Mouse (Mus musculus): ENCODE data around the gene Igflr1.

Gene Igflr1

DNA sequence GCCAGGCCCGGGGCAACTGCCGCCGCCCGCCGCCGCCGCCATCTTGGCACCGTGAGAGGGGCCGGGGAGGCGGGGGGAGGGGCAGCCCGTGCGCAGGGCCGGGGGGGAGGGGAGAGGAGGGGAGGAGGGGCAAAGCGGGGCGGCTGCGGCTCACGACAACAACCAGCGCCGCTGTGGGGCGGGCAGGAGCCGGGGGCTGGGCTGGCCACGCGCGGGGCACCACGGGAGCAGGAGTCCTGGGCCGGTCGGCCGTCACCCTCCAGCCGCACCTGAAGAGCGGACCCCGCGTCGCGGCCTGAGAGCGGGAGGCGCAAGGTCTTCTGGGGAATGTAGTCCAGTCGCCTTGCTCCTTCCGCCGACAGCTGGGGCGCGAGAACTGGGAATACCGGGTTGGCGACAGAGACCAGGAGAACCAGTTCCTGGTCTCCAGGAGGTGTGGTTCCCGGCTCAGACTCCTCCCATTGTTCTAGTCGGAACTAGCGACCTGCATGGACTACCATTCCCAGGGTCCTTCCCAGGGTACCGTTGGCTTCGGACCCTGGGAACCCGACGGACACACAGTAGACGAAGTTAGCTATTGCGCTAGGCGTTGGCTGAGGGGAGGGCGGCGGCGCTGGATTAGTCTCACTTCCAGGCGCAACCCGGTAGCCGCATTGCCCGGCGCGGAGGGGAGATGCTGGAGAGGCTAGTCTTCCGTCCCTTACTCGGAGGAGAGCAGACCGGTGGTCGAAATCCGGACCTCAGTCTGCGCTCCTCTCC is 23.6 kb downstream of the Igflr1 start, which contains the start of gene Kmt2b:
Gene Kmt2b, minus strand, starts transcription at position 51 of the 759 bp plus-strand sequence.
- peak; percentile 91 to 96 for DNase-seq

DNA sequence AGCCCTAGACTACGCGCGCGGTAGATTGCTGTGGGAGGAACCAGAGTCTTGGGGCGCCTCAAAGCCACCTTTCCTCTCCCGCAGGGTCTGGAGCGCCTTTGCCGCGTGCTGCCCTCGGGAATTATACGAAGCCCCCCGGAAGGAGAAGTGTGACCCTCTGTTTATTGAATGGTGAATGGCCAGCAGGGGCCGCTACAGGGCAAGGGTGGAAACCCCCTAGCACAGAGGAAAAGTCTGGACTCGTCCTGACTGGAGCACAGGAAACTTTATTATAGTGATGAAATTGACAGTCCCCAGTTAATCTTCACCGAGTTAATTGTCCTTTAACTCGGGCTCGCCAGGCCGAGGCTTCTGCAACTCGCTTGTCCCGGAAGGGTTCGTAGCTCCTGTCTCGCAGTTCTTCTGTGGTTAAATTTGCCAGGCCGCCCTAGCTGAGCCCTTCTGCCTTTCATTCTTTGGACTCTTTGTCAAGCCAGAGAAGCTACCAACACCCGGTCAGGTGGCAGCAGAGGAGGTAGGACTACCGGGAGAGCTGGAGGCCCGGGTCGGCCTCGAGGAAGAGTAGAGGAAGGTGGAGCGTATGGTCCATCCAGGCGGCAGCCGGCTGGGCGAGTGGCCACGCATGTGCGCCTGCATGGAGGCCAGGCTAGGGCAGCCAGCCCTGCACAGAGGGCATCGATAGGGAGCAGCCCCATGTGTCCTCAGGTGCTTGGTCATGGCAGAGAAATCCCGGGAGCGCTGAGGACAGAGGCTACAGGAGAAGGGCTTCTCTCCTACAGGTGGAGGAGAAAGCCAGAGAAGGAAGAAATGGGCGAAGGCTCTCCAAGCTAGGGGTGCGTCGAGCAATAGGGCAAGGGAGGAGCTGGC is 24.4 kb downstream of the Igflr1 start:
- DNase-seq: peak; percentile 82 to 85

DNA sequence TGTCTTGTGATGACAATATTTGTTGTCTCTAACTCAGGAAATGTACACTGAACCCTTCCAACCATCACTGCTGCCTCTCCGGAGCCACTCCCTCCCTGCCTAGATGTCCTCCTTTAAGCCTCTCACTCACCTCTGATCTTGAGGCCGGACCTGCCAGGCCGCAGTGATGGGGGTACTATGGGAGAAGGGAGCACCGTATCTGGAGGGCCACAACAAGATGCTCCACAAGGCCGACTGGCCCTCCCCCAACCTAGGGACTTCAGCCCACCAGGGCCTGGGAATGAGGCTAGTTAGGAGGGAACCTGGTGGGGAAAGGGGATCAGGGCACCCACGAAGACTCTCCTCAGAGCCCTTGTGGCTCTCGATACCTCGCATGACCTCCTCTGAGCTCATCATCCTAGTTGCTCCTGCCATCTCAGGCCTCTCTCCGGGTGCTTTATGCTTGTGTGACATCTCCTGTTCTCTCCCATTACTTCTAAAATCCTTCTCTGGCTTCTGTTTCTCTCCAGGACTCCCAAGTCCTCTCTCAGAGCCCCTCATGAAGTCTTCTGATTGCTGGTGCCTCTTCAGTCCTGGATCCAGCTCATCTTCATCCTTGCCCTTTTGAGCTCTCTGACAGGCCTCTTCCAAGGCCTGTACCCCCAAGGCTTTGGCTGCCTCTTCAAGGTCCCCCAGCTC is 25.8 kb downstream of the Igflr1 start:
- DNase-seq: no peak

DNA sequence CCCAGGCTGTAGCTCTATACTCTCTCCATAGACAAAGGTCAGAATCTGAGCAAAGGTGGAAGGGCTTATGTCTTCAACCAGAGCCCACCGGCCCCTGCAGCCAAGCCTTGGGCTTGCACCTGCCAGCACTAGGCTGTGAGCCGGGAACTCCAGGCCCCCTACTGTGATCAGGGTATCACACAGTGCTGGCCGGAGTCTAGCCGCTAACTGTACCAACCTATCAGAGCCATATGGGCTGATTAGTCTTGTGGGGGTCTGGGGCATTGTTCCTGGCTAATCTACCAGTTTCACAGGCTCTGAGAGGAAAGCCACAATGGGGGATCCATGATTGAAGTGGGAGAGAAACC is 26.4 kb downstream of the Igflr1 start:
- DNase-seq: no peak

DNA sequence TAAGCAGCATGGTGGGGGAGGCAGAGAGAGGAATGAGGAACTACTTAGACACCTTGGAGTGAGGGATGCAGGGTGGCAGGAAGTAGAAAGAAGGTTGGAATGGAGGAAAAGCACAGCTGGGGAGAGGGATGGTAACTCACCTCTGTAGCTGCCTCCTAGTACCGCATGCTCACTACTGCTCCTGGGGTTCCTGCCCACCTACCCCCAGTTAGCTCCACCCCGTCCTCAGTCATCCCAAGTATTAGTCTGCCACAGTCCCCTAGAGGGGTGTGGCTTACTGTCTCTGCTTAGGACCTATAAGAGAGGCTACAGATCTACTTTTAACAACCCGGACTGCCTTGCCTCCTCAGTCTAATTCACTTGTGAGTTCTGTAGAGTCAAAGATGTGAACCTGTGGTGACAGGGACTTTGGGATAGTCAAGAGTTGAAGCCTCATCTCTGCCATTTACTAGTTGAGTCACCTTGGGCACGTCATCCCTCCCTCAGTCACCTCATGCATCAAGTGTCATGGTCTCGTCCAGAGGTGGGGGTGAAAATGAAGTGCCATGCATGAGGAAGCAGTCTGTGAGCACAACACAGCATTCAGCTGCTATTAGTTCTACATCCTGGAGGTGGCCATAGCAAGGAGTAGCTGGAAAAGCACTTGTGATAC is 27.7 kb downstream of the Igflr1 start:
- DNase-seq: no peak

DNA sequence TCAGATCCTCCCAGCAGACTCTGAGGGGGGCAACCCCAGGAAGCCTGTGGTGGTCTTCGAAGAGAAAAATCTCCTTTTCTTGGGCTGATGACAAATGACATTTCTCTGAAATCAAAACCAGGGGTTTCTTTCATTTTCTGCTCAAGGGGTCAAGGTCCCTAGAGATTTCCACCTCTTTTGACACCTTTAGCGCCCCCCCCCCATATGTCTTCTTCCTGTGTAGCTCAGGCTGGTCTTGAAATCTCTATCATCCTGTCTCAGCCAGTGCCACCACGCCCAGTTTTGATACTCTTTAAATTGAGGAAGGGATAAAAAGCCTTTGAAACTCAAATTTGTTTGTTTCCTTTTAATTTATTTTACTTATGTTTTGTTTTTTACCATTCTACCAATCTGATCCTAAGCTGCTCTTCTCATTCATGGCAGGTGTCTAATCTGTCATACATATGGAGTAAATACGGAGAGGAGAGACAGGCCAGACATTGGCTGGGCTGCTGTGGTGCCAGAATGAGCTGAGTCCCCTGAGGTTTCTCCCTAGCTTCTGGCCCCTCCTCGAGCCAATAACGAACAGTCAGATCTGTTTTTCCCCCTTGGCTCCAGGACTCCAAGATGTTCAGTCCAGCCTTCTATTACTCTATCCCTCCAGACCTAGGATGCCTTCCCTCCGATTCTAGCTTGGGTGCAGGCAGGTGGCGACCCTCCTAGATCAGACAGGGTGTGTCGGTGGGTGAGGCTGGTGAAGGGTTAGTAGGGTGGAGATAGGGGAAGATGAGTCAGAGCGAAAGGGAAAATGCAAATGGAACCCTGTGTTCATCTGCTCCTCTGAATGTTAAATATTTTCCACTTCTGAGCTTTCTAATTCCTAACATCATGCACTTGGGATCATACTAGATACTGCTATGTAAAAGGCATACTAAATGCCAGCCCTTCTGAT is 28.6 kb downstream of the Igflr1 start:
- DNase-seq: no peak

DNA sequence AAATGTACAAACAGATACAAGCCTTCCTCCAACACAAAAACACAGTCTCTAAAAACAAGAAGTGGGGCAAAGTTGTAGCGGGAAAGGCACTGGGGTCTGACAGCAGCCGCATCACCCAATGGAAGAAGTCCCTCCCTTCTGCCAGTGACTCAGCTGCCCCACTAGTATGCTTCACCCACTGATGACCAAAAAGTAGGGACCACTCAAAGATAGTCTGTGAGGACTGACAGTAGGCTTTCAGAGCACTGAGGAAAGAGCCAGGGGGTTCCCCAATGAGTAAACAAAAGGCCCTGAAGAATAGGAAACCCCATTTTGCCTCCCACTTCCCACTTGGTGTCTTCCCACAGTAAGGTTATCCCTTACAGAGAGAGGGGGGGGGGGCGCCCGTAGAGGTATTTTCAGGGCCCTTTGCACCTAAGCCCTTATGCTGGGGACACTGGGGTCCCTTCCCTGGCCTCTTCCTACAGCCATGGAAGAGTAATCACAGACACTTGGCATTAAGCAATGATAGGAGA is 29.3 kb downstream of the Igflr1 start:
- no peak for DNase-seq

DNA sequence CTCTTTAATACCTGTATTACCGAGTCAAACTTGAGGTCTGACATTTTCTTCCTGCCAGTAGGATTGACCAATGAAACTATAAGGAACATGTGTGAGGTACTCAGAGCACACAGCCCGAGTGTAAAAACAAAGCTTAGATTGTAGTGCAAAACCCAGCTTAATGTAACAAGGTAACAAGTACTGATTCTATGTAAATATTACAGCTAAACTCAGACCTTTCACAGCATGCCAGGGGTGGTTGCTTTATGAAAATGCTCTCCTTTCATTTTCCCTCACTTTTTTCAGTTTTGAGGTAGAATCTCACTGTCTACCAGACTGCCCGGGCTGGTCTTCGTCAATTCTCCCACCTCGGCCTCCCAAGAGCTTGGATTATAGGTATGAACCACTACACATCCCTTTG is 30.9 kb downstream of the Igflr1 start:
- DNase-seq: no peak

DNA sequence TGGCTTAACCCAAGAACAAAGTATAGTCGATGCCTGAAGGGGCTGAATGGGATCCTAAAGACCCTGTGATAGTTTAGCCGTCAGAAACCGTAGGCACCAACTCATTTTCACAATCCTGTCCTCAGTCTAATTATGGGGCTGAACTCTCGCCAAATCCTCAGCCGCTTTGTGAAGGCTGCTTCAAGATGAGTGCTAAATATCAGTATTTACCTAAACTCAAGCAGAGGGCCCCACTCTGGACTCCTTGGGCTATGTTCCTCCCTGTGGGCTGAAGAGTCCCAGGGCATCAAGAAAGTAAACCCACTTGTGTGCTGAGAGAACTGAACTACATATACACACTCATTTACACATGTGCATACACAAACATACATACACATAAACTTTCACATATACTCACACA is 31.6 kb downstream of the Igflr1 start:
- DNase-seq: no peak

DNA sequence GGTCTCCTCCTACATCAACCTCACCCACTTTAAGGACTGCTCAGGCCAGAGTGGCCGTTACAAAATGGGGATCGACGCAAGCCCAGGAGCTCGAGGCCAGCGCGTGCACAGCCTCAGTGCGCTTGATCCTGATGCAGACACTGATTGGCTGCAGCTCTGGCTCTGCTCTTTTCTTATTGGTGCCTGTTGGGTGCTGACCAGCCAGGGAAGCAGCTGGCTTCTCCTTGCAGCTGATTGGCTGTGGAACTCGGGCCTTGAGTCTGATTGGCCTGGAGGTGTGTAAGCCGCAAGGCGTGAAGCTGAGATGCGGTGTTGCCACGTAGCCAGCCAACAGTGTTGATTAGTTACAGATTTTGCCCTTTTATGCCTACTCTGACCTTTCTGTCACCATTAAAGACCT is 33.6 kb downstream of the Igflr1 start, which contains the start of gene Zbtb32:
Gene Zbtb32, minus strand, starts transcription at position 124 of the 400 bp plus-strand sequence.
- DNase-seq: no peak

DNA sequence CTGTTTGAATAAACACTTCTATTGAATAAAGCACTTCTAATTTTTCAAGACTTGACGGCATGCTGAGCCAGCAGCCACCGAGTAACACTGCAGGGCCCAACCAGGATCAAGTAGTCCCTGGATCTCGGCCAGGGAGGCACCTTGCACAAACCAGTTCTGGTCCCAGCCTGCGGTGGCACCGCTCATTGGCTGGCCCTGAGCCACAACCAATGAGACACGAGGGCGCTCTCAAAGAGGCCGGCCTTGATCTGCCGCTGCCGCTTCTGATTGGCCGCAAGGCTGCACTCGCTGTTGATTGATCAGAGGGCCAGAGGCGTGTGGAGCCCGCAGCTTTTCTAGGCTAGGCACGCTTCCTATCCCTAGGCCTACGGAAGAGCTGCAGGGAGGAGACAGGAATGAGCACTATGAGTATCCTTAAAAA is 34.7 kb downstream of the Igflr1 start:
- peak; percentile 54 to 71 for DNase-seq

DNA sequence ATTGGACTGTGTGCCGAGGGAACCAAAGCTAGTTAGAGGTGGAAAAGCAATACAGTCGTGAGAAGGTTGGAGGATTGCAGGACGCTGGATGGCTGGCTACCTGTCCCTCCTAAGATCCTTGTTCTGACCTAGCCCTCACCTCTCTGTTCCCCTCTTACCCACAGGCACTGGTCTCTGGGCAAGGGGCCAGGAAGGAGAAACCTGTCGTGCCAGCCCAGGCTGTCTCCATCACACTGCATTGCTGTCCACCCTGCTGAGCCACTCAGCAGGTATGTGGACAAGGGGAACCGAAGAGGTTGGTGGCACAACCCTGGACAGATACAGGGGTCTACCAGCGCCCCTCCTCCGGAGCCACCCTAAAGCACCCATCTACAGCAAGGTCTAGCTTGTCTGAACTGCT is 35.4 kb downstream of the Igflr1 start:
- DNase-seq: no peak

DNA sequence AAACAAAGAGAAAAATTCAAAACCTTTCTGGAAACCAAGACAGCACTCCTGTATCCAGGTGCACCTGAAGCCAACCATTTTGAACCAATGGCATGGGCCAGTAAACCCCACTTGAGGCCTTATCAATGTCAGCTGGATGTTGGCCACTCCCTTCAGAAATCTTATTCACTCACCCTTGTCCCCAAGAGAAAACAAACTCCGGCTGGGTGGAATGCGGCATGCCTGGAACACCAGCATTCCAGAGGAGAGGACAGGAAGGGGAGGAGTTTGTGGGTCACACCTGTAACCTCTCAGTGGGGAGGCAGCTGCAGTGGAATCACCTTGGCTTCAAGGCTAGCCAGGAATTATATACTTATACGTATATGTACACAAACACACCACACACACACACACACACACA is 37.4 kb downstream of the Igflr1 start:
- DNase-seq: no peak

DNA sequence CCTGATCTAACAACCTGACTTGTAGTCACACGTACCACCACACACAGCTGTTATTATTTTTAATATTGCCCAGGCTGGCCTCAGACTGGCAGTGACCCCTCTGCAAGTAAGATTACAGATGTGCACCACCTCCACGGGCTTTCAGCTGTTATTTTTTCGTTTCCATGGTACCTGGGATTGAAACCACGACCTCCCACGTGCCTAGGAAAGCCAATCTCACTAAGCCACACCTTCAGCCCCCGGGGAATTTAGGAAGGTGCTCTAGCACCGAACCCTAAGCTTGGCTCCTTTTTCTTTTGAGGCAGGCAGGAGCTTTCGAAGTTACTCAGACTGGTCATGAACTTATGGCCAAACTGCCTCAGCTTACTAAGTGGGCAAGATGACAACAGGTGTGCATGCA is 39.2 kb downstream of the Igflr1 start:
- no peak for DNase-seq

DNA sequence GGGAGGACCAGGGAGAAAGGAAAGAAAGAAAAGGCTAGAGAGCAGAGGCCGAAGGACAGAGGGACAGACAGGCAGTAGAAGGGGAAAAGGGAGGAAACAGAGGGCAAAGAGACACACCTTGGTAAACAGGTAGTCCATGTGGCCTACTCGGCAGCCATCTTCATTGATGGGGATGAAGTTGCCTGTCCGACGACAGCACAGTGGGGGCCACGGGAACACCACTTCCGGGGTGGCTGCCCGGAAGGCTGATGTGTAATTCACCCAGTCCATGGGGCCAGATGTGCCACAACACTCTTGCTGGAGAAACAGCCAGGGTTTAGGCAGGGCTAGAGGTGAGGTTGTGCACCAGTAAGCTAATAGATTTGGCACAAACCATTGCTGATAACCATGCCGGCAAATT is 39.7 kb downstream of the Igflr1 start:
- DNase-seq: no peak

DNA sequence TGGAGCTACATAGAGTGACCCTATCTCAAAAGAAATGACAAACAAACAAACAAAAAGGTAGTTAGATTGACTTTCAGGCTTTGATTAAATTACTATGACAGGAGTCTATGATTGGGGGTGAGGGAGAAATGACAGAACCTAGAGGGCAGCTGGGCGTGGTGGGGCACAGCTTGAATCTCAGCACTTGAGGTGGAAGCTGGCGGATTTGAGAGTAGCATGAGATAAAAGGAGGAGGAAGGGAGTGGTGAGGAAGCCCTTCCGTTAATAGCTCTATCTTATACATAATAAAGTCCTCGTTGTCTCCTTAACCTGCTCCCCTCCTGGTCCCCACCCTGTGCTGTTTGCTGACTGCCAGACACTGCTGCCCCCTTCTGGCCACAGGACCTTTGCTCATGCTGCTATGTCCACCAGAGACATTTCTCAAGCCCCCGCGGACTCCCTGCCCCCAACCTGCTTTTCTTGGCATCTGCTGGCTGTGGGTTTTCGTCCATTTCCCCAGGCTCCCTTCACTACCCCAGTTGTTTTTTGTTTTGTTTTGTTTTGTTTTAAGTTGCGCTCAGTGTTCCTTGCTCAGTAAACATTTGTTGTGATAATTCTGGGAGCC is 42.6 kb downstream of the Igflr1 start:
- peak; percentile 63 to 67 for DNase-seq

DNA sequence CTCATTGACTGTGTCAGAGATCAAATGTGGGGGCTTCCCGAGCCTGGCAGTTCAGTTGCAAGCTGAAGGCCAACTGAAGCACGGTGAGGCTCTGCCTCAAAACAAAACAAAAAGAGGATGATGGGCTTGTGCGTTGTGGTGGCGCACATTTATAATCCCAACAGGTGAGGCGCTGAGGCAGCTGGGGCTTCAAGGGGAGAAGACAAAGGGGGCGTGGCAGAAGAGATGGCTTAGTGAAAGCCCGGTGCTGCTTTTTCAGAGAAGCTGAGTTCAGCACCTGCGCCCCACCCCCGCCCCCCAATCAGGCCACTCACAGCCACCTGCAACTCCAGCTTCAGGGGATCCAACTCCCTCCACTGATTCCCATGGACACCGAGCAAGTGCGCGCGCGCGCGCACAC is 43.2 kb downstream of the Igflr1 start:
- no peak for DNase-seq

DNA sequence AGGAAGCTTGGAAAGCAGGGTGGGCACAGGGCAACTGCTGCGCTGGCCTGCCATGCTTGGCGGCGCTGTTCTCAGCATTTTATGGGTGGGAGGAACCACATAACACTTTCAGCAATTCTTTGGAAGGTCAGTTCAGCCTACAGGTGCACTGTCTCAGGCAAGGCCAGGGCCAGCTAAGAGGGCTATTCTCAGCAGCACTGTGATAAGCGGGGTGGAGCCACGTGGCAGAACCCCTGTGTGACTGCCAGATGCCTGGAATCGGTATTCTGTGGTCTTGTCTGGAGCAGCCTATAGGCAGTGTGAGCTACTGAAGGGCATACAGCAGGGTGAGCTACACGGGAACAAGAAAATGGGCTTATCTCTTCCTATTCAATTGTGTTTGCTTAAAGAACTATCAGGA is 44.8 kb downstream of the Igflr1 start:
- no peak for DNase-seq

DNA sequence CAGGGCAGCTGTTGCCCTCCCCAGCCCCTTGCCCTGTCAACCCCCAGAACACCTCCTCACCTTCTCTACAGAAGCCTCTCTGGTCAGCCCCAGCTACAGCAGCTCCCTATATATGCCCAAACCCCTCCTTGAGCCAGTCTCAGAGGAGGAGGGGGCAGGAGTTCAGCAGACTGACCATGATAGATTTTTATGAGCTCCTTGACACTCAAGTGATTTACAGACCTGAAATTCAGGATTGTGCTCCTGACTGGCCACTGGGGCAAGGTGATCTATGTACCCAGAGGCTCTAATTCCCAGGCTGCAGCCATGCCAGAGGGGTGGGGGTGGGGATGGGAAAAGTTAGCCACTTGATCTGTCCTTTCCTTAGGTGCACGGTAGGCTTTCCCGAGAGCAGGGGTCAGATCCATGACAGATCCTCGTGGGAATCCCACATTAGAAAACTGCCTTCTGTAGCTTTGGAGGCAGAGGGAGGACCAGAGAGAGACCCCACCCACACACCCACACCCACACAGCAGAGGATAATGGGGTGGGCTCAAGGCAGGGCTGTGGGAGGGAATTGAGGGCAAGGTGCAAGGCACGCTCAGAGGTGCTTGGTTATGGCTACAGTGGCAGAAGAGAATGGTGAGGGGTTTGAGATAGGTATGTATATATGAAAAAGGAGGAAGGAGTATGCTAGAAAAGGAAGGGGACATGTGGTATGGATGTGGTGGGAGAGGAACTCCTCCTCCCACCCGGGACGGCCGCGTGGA is 47.6 kb downstream of the Igflr1 start, which contains the start of gene Upk1a:
Gene Upk1a, minus strand, starts transcription at position 194 of the 749 bp plus-strand sequence.
- no peak for DNase-seq

DNA sequence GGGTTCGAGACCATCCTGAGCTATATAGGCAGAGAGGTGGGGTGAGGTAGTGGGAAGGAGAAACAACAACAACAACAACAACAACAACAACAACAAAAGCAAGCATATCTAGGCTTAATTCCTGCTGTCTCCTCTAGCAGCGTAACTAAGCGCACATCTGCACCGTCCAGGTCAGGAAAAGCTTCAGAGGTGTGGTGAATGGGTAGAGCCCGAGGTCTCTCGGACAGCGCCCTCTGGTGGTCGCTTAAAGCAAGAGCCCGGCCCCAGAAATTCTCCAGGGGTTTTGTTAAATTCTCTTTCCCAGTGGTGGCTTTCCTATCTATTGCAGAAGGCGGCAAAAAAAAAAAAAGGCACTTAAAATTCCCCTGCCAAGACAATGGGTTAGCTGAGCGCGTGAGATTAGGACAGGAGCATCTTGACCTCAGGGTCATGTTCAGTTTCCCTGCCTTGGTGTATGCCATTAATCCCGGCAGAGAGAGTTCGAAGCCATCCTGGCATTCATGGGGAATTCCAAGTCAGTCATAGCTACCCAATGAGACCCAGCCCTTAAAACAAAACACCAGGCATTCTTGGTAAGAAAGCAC is 48.4 kb downstream of the Igflr1 start:
- DNase-seq: peak; percentile 56 to 62

Data from thymus, postnatal 36 days (tissue).